Mouse (Mus musculus): ENCODE measurements around the gene Mvd. TPM values are rescaled to one million over a fixed set of nuclear protein-coding genes. Genes with fewer than 3 reads are reported as not detected.

The Mvd gene
- total RNA-seq (2017) = 1.2 and 3.2 TPM in 2 replicates

- peak; percentile 91 for ATAC-seq (replicated peaks; ENCODE audit: low read depth, poor library complexity, severe bottlenecking)
Measured at GRCm38 (mm10) chr8:122443262-122444006, at the start of gene Mvd. Gene Mvd (minus strand): TSS chr8:122443422.

GRCm38 (mm10) chr8:122488387-122488786, 45.2 kb upstream of the Mvd start:
- no peak for ATAC-seq (replicated peaks; ENCODE audit: low read depth, poor library complexity, severe bottlenecking)

- ATAC-seq (replicated peaks; ENCODE audit: low read depth, poor library complexity, severe bottlenecking) = peak; percentile 70
Measured at GRCm38 (mm10) chr8:122484831-122485230, 41.6 kb upstream of the Mvd start.

- ATAC-seq (replicated peaks; ENCODE audit: low read depth, poor library complexity, severe bottlenecking) = no peak
Measured at GRCm38 (mm10) chr8:122483877-122484276, 40.7 kb upstream of the Mvd start.

- ATAC-seq (replicated peaks; ENCODE audit: low read depth, poor library complexity, severe bottlenecking) = no peak
Measured at GRCm38 (mm10) chr8:122482448-122482847, 39.2 kb upstream of the Mvd start.

GRCm38 (mm10) chr8:122475580-122476320, 32.5 kb upstream of the Mvd start, which contains the start of the genes Rnf166 and Ctu2:
Gene Rnf166 (minus strand): TSS chr8:122476064.
Gene Ctu2 (plus strand): TSS chr8:122476143.
- ATAC-seq (replicated peaks; ENCODE audit: low read depth, poor library complexity, severe bottlenecking) = peak; percentile 51

GRCm38 (mm10) chr8:122474951-122475560, 31.8 kb upstream of the Mvd start:
- 0 out of 2 replicates have a peak, but pooled peaks have one; percentile 6 for ATAC-seq (replicated peaks; ENCODE audit: low read depth, poor library complexity, severe bottlenecking)

- ATAC-seq (replicated peaks; ENCODE audit: low read depth, poor library complexity, severe bottlenecking) = peak; percentile 64
Measured at GRCm38 (mm10) chr8:122473911-122474421, 30.7 kb upstream of the Mvd start.

- ATAC-seq (replicated peaks; ENCODE audit: low read depth, poor library complexity, severe bottlenecking) = 0 out of 2 replicates have a peak, but pooled peaks have one; percentile 26
Measured at GRCm38 (mm10) chr8:122470691-122471090, 27.5 kb upstream of the Mvd start.

- 0 out of 2 replicates have a peak, but pooled peaks have one; percentile 17 for ATAC-seq (replicated peaks; ENCODE audit: low read depth, poor library complexity, severe bottlenecking)
Measured at GRCm38 (mm10) chr8:122469965-122470364, 26.7 kb upstream of the Mvd start.

- no peak for ATAC-seq (replicated peaks; ENCODE audit: low read depth, poor library complexity, severe bottlenecking)
Measured at GRCm38 (mm10) chr8:122469407-122469806, 26.2 kb upstream of the Mvd start.

GRCm38 (mm10) chr8:122467816-122468215, 24.6 kb upstream of the Mvd start:
- ATAC-seq (replicated peaks; ENCODE audit: low read depth, poor library complexity, severe bottlenecking) = no peak

- no peak for ATAC-seq (replicated peaks; ENCODE audit: low read depth, poor library complexity, severe bottlenecking)
Measured at GRCm38 (mm10) chr8:122464985-122465384, 21.8 kb upstream of the Mvd start.

- peak; percentile 30; the same call in 1 of the 2 replicates for ATAC-seq (replicated peaks; ENCODE audit: low read depth, poor library complexity, severe bottlenecking)
Measured at GRCm38 (mm10) chr8:122463651-122464640, 20.7 kb upstream of the Mvd start.

GRCm38 (mm10) chr8:122462510-122462909, 19.3 kb upstream of the Mvd start:
- no peak for ATAC-seq (replicated peaks; ENCODE audit: low read depth, poor library complexity, severe bottlenecking)

- no peak for ATAC-seq (replicated peaks; ENCODE audit: low read depth, poor library complexity, severe bottlenecking)
Measured at GRCm38 (mm10) chr8:122461473-122462148, 18.4 kb upstream of the Mvd start.

GRCm38 (mm10) chr8:122460524-122461472, 17.6 kb upstream of the Mvd start, which contains the start of gene Snai3:
Gene Snai3 (minus strand): TSS chr8:122460733.
- peak; percentile 26 for ATAC-seq (replicated peaks; ENCODE audit: low read depth, poor library complexity, severe bottlenecking)
